Mouse (Mus musculus): Measurements from ENCODE around the gene Wdr45. TPM values are rescaled to one million over a fixed set of nuclear protein-coding genes. Genes with fewer than 3 reads are reported as not detected.
"Not testable (repeated sequence)": the region's sequence is repeated elsewhere in the genome, so short reads cannot be mapped to it uniquely, and the experiment has no call there.

Gene Wdr45
- polyA plus RNA-seq (2021), result 53.9 TPM

DNA sequence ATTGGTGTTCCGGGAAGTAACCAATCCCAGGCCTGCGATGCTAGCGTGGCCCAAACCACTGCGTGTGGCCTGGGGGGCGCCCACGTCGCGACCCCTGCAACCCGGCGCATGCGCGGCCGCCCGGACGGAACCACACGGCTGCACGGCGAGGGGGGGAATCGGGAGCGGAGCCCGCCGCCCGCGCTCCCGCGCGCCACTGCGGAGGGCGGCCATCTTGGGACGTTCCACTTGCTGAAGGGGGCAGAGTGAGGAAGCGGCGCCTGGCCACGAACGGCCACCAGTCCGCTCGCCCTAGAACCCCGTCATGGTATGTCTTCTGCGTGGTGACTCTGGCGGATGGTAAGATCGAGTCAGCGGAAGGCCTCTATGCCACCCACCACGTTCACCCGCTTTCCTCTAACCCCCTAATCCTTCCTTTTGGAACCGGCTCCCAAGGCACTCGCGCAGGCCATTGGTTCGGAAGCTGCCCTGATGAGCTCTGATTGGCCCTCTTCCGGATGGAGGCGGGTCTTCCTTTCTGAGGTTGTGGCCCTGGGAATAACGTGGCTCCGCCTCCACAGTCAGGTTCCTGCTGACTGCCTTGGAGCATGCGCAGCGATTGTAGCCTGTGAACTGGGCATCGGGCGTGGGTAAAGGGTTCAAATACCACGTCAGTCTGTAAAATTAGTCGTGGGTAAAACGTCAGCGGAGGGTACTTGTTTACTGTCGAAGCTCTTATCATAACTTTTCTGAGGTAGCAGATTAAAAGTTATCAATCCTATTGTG lies at the start of gene Wdr45:
Gene Wdr45 (plus strand): TSS at position 199 of the 765 bp plus-strand sequence.
- CTCF ChIA-PET; H3K27me3 ChIP-seq; in situ Hi-C loops (cut with MboI; ENCODE audit: low pct_unique_long_range_greater_than_20kb): not testable (repeated sequence)
- ATAC-seq, result peak; percentile 95
- peak; percentile 55 for DNase-seq (ENCODE audit: low read depth, low spot score)
- POLR2A ChIA-PET, result interaction anchor here (0.7 kb wide), 1 partner anchor 32 kb away, joined by 3 read pairs; no protein-coding TSS in a partner anchor

GRCm38 (mm10) chrX:7664791-7665190 lies 49.3 kb upstream of the Wdr45 start:
- POLR2A ChIA-PET, result no interaction called here
- ATAC-seq (no peak), DNase-seq (ENCODE audit: low read depth, low spot score) (no peak)
- in situ Hi-C loops (cut with MboI; ENCODE audit: low pct_unique_long_range_greater_than_20kb), result no loop called here
- no peaks in the 10 kb centered on the region for H3K27me3 ChIP-seq
- CTCF ChIA-PET, result no interaction called here
- no peak for TF ChIP-seq CTCF (IDR thresholded peaks at IDR 0.05)

- DNase-seq (ENCODE audit: low read depth, low spot score) (no peak), ATAC-seq (no peak)
- ChIA-PET POLR2A (no interaction called here), CTCF (no interaction called here)
- TF ChIP-seq CTCF (IDR thresholded peaks at IDR 0.05), result no peak
- in situ Hi-C loops (cut with MboI; ENCODE audit: low pct_unique_long_range_greater_than_20kb), result no loop called here
- H3K27me3 ChIP-seq, result no peaks in the 10 kb centered on the region
Observed at GRCm38 (mm10) chrX:7665739-7666502, 48.2 kb upstream of the Wdr45 start.

DNA sequence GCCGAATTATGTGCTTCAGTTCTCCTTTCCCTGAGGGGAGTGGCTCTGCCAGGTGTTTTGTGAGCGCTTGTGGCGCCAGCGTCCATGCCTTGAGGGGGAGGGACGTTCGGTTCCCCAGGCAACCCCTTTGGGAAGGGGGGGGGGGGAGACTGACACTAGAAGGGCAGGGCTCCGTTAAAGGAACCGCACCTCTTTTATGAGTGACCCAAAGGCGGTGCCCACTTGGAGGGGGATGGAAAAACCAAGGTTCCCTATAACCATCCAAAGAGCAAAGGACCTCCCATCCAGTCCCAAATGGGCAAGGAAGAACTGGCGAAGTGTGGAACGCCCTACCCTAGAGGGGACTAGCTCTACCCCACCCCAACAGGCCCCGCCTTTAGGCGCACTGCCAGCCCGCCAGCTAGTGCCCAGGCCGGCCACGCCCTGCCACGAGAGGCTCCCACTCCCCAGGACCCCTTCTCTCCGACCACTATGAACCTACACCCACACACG lies 43.7 kb upstream of the Wdr45 start:
- DNase-seq (ENCODE audit: low read depth, low spot score), result peak; percentile 19
- in situ Hi-C loops (cut with MboI; ENCODE audit: low pct_unique_long_range_greater_than_20kb), result no loop called here
- peak; percentile 33 for ATAC-seq
- no peak for TF ChIP-seq CTCF (IDR thresholded peaks at IDR 0.05)
- no peaks in the 10 kb centered on the region for H3K27me3 ChIP-seq
- POLR2A ChIA-PET, result interaction anchor here (1.1 to 1.4 kb wide), 2 partner anchors 16 to 22 kb away, joined by 3 to 6 read pairs; no protein-coding TSS in a partner anchor
- CTCF ChIA-PET, result interaction anchor here (1.0 kb wide), 1 partner anchor 46 kb away, joined by 3 read pairs; no protein-coding TSS in a partner anchor

DNA sequence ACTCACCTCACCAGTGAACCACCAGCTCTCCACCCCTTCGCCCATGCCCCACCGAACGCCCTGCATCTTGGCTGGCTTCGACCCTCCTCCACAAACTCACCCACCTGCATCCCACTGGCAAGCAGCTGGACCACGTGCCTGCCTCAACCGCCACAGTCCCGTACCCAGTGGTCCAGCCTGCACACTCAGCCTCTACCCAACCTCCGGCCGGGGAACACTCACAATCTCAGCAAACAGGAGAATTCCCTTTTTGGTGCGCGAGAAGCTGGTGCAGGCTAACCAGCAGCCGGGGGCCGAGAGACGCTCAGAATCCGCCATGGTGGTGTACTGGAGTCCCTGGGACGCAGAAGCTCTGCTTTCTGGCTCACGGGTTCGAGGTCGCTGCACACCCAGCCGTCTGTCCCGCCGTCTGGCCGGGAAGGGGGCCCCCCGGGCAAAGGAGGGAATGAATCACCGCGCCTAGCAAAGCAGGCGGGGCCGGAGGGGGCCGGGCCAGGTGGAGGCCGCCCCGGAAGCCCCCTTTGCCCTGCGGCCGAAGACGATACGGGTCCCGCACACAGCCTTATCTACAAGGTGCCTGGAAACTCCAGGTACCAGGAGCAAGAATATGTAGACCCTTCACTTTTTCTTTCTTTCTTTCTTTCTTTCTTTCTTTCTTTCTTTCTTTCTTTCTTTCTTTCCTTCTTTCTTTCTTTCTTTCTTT lies 43.1 kb upstream of the Wdr45 start, which contains the start of gene Plp2:
Gene Plp2 (minus strand): TSS at position 470 of the 703 bp plus-strand sequence.
- H3K27me3 ChIP-seq, result no peaks in the 10 kb centered on the region
- POLR2A ChIA-PET, result interaction anchor here (0.5 to 1.4 kb wide), 3 partner anchors 23 to 355 kb away, joined by 3 to 6 read pairs (median 4); no protein-coding TSS in a partner anchor
- TF ChIP-seq CTCF (IDR thresholded peaks at IDR 0.05), result no peak
- in situ Hi-C loops (cut with MboI; ENCODE audit: low pct_unique_long_range_greater_than_20kb), result no loop called here
- CTCF ChIA-PET, result interaction anchor here (1.0 kb wide), 1 partner anchor 45 kb away, joined by 3 read pairs; no protein-coding TSS in a partner anchor
- ATAC-seq (peak; percentile 37), DNase-seq (ENCODE audit: low read depth, low spot score) (no peak)

- in situ Hi-C loops (cut with MboI; ENCODE audit: low pct_unique_long_range_greater_than_20kb), result no loop called here
- ATAC-seq (no peak), DNase-seq (ENCODE audit: low read depth, low spot score) (no peak)
- ChIA-PET CTCF (no interaction called here), POLR2A (no interaction called here)
- H3K27me3 ChIP-seq, result no peaks in the 10 kb centered on the region
- no peak for TF ChIP-seq CTCF (IDR thresholded peaks at IDR 0.05)
Observed at GRCm38 (mm10) chrX:7672739-7673138, 41.4 kb upstream of the Wdr45 start.

- ATAC-seq, result no peak
- CTCF ChIA-PET, result no interaction called here
- POLR2A ChIA-PET, result no interaction called here
- in situ Hi-C loops (cut with MboI; ENCODE audit: low pct_unique_long_range_greater_than_20kb), result no loop called here
- TF ChIP-seq CTCF (IDR thresholded peaks at IDR 0.05), result no peak
- H3K27me3 ChIP-seq, result peaks cover 4% of the 10 kb centered on the region
- no peak for DNase-seq (ENCODE audit: low read depth, low spot score)
Observed at GRCm38 (mm10) chrX:7673578-7674281, 40.4 kb upstream of the Wdr45 start.

- in situ Hi-C loops (cut with MboI; ENCODE audit: low pct_unique_long_range_greater_than_20kb), result no loop called here
- peaks cover 7% of the 10 kb centered on the region for H3K27me3 ChIP-seq
- ChIA-PET POLR2A (no interaction called here), CTCF (no interaction called here)
- no peak for TF ChIP-seq CTCF (IDR thresholded peaks at IDR 0.05)
- DNase-seq (ENCODE audit: low read depth, low spot score) (no peak), ATAC-seq (no peak)
Observed at GRCm38 (mm10) chrX:7674284-7675000, 39.7 kb upstream of the Wdr45 start.

DNA sequence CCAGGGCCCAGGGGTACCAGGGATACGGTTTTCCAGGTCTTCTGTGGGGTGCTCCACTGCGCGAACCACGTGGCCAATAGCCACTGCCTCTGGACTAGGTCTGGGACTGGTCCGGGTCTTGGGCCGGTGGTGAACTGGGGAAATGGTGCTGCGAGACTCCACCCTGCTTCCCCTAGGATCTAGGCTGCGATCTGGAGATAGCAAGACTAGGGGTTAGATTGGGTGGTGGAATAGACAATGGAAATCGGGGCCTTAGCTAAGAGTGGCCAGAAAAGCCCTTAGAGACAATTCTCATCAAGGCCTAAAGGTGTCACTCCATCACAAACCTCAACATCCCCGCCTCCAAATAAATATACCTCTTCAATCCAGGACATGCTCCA lies 39.1 kb upstream of the Wdr45 start:
- in situ Hi-C loops (cut with MboI; ENCODE audit: low pct_unique_long_range_greater_than_20kb), result no loop called here
- CTCF ChIA-PET, result no interaction called here
- DNase-seq (ENCODE audit: low read depth, low spot score), result no peak
- no peak for TF ChIP-seq CTCF (IDR thresholded peaks at IDR 0.05)
- H3K27me3 ChIP-seq, result peaks cover 7% of the 10 kb centered on the region
- POLR2A ChIA-PET, result no interaction called here
- no peak for ATAC-seq

All from Patski (cell line).